ENCODE assay signal across 9 mouse cellular contexts in genomic region chr5:33228428-33228827, GRCm38 (mm10). TPM values are rescaled to one million over a fixed set of nuclear protein-coding genes. Genes with fewer than 3 reads are reported as not detected.
DNase-seq lines count a peak whose midpoint lies in the region; ATAC-seq and TF ChIP-seq lines count a peak whose summit lies in the region.
"Had no signal": no experiment of that assay in that cellular context is flagged by ENCODE, and none has a peak within 500 bp of the region (broad histone marks: within the 10 kb centered on the region; RNA-seq: fewer than 3 reads in every experiment).

No protein-coding gene starts in this region.

- ATAC-seq in lung, embryonic 15.5 days (ENCODE audit: borderline replicate concordance, extremely low read depth, low FRiP score, low TSS enrichment), result peak; percentile 35; the same call in 1 of the 2 replicates
- ATAC-seq in heart, embryonic 15.5 days (replicated peaks; ENCODE audit: insufficient number of reproducible peaks, insufficient read depth, low FRiP score, low read depth), result peak; percentile 62; the same call in 1 of the 2 replicates
- peak; percentile 75 for ATAC-seq in stomach, embryonic 16.5 days (ENCODE audit: insufficient read depth, low FRiP score)

- intact Hi-C loops in left cerebral cortex, postnatal 25 days (cut with DNase I), result no loop called here

- peaks cover 33% of the 10 kb centered on the region for H3K4me1 ChIP-seq in lung, embryonic 15.5 days
- H3K4me1 ChIP-seq in lung, adult 2 months (ENCODE audit: control insufficient read depth, insufficient read depth, low read length), result no peaks in the 10 kb centered on the region; the same call in 1 of the 2 replicates
- peaks cover 40% of the 10 kb centered on the region for H3K4me1 ChIP-seq in heart, embryonic 15.5 days (replicated peaks)
- peaks cover 45% of the 10 kb centered on the region for H3K4me1 ChIP-seq in stomach, embryonic 16.5 days (ENCODE audit: control insufficient read depth, insufficient read depth, low read length)

- no peak for DNase-seq in lung, adult 2 months
- peak; percentile 79 to 80 for DNase-seq in cerebellum, postnatal 36 days
- peak; percentile 25 to 84 for DNase-seq in left cerebral cortex, postnatal 25 days (ENCODE audit: low spot score in 2 of 2)
- DNase-seq in natural killer cell, adult 2 months (ENCODE audit: low spot score in 2 of 2), result no peak
- no peak for DNase-seq in adrenal gland, adult 8-10 months

- no peak overlapping the region for H3K4me2 ChIP-seq in lung, embryonic 15.5 days
- no peak overlapping the region for H3K4me2 ChIP-seq in heart, embryonic 15.5 days
- H3K4me2 ChIP-seq in stomach, embryonic 16.5 days (ENCODE audit: low read depth, low read length), result no peak overlapping the region

- H3K27ac ChIP-seq in lung, embryonic 15.5 days, result peak overlapping the region; percentile 49
- H3K27ac ChIP-seq in heart, embryonic 15.5 days, result peak overlapping the region; percentile 65
- H3K27ac ChIP-seq in stomach, embryonic 16.5 days (ENCODE audit: low read length), result peak overlapping the region; percentile 66

- H3K9me3 ChIP-seq in lung, embryonic 15.5 days, result no peaks in the 10 kb centered on the region
- H3K9me3 ChIP-seq in heart, embryonic 15.5 days (replicated peaks), result no peaks in the 10 kb centered on the region
- H3K9me3 ChIP-seq in stomach, embryonic 16.5 days (replicated peaks; ENCODE audit: control insufficient read depth, low read length), result no peaks in the 10 kb centered on the region

- no peak for TF ChIP-seq CTCF in lung, adult 2 months (IDR thresholded peaks at IDR 0.05; ENCODE audit: insufficient read depth, low read length)

- no peak overlapping the region for H3K4me3 ChIP-seq in lung, embryonic 15.5 days
- no peak overlapping the region for H3K4me3 ChIP-seq in lung, adult 2 months (replicated peaks; ENCODE audit: extremely low read depth, low read depth, low read length)
- no peak overlapping the region for H3K4me3 ChIP-seq in heart, embryonic 15.5 days
- H3K4me3 ChIP-seq in stomach, embryonic 16.5 days (replicated peaks; ENCODE audit: low read length), result no peak overlapping the region
- H3K4me3 ChIP-seq: myocyte had no signal

- H3K9ac ChIP-seq in lung, embryonic 15.5 days, result no peak overlapping the region
- no peak overlapping the region for H3K9ac ChIP-seq in heart, embryonic 15.5 days
- H3K9ac ChIP-seq in stomach, embryonic 16.5 days (ENCODE audit: low read length), result peak overlapping the region; percentile 32

- whole genome bisulfite sequencing in lung, embryonic 15.5 days, result 42% methylated on average over 5 of the region's 5 CpGs
- WGBS in lung, adult 2 months, result 40% methylated on average over 5 of the region's 5 CpGs
- WGBS in heart, embryonic 15.5 days, result 46% methylated on average over 5 of the region's 5 CpGs
- 43% methylated on average over 5 of the region's 5 CpGs for WGBS in stomach, embryonic 16.5 days

- H3K36me3 ChIP-seq in lung, embryonic 15.5 days, result no peaks in the 10 kb centered on the region
- no peaks in the 10 kb centered on the region for H3K36me3 ChIP-seq in heart, embryonic 15.5 days
- no peaks in the 10 kb centered on the region for H3K36me3 ChIP-seq in stomach, embryonic 16.5 days (ENCODE audit: control insufficient read depth, insufficient read depth, low read length)

- no peak for TF ChIP-seq POLR2A in lung, adult 2 months (IDR thresholded peaks at IDR 0.05; ENCODE audit: borderline replicate concordance, extremely low read depth, low read depth, low read length)

- no peaks in the 10 kb centered on the region for H3K27me3 ChIP-seq in lung, embryonic 15.5 days
- no peaks in the 10 kb centered on the region for H3K27me3 ChIP-seq in heart, embryonic 15.5 days
- no peaks in the 10 kb centered on the region for H3K27me3 ChIP-seq in stomach, embryonic 16.5 days (ENCODE audit: control insufficient read depth, insufficient read depth, low read length)

RNA-seq across cellular contexts. Expression of gene Spon2, which starts 10.2 kb away (rescaled TPM):
- 21.3 and 26.4 TPM in 2 replicates for polyA plus RNA-seq in lung, embryonic 15.5 days (2015; fragmentation: Nextera tagmentation; extraction: Ambion mirVana)
- 27.3 and 47.8 TPM in 2 replicates for polyA plus RNA-seq in lung, adult 2 months (2012; rRNA removed)
- polyA plus RNA-seq in heart, embryonic 15.5 days (2015; fragmentation: Nextera tagmentation; extraction: Ambion mirVana), result 59.7 and 67.2 TPM in 2 replicates
- under 1 TPM; 0.57 to 0.64 TPM for total RNA-seq in left cerebral cortex, postnatal 25 days (2021)
- 60.9 and 73.3 TPM in 2 replicates for polyA plus RNA-seq in stomach, embryonic 16.5 days (2015; fragmentation: Nextera tagmentation; extraction: Ambion mirVana)
- total RNA-seq in adrenal gland, adult 8-10 months (2022), result 1 to 10 TPM in 1 of 4 experiments, under 1 TPM in 3; 0.68 to 1.7 (median 0.78) TPM

RNA-seq across cellular contexts. Expression of gene Ctbp1, which starts 46.4 kb away (rescaled TPM):
- 351 and 372 TPM in 2 replicates for polyA plus RNA-seq in lung, embryonic 15.5 days (2015; fragmentation: Nextera tagmentation; extraction: Ambion mirVana)
- polyA plus RNA-seq in lung, adult 2 months (2012; rRNA removed), result 304 and 332 TPM in 2 replicates
- polyA plus RNA-seq in heart, embryonic 15.5 days (2015; fragmentation: Nextera tagmentation; extraction: Ambion mirVana), result 190 and 256 TPM in 2 replicates
- total RNA-seq in left cerebral cortex, postnatal 25 days (2021), result 100 to 1,000 TPM; 281 to 299 TPM
- polyA plus RNA-seq in stomach, embryonic 16.5 days (2015; fragmentation: Nextera tagmentation; extraction: Ambion mirVana), result 221 TPM in 2 replicates
- 100 to 1,000 TPM; 226 to 255 (median 255) TPM for total RNA-seq in adrenal gland, adult 8-10 months (2022)

Comparison
In these comparisons a context has a peak if more than half of its experiments do, and no peak if none do; other contexts are left out.
1. DNase-seq: peak in cerebellum, postnatal 36 days (2 of 2) and left cerebral cortex, postnatal 25 days (2 of 2); none in lung, adult 2 months (single experiment), natural killer cell, adult 2 months (0 of 2) and adrenal gland, adult 8-10 months (single experiment).
2. Peak in every context shown above with its lines, with median percentiles within 50 percentile points of each other: ATAC-seq and H3K27ac ChIP-seq.